Mouse (Mus musculus) B cell, adult 2 months (primary cell): ENCODE measurements around the gene Klhl29.
"Not testable (repeated sequence)": the region's sequence is repeated elsewhere in the genome, so short reads cannot be mapped to it uniquely, and the experiment has no call there.

Experiments used
- DNase-seq, 2 experiments: peaks; one replicate each; pipeline ENCODE4 v3.0.0; 2022

Klhl29 gene

GRCm38 (mm10) chr12:5352771-5353170 lies 22.7 kb downstream of the Klhl29 start:
- DNase-seq: no peak

- no peak for DNase-seq
Observed at GRCm38 (mm10) chr12:5350491-5351285, 24.8 kb downstream of the Klhl29 start.

- no peak for DNase-seq
Observed at GRCm38 (mm10) chr12:5345088-5345487, 30.4 kb downstream of the Klhl29 start.

- DNase-seq: not testable (repeated sequence)
Observed at GRCm38 (mm10) chr12:5344457-5344856, 31.0 kb downstream of the Klhl29 start.

GRCm38 (mm10) chr12:5340151-5340603 lies 35.3 kb downstream of the Klhl29 start:
- no peak for DNase-seq

GRCm38 (mm10) chr12:5336927-5337712 lies 38.4 kb downstream of the Klhl29 start:
- DNase-seq: no peak

- DNase-seq: no peak
Observed at GRCm38 (mm10) chr12:5336331-5336730, 39.2 kb downstream of the Klhl29 start.

GRCm38 (mm10) chr12:5334956-5335355 lies 40.5 kb downstream of the Klhl29 start:
- DNase-seq: no peak

GRCm38 (mm10) chr12:5334175-5334574 lies 41.3 kb downstream of the Klhl29 start:
- no peak for DNase-seq

- DNase-seq: no peak
Observed at GRCm38 (mm10) chr12:5331810-5332484, 43.5 kb downstream of the Klhl29 start.

- no peak for DNase-seq
Observed at GRCm38 (mm10) chr12:5330496-5331070, 44.9 kb downstream of the Klhl29 start.

GRCm38 (mm10) chr12:5322444-5323087 lies 52.9 kb downstream of the Klhl29 start:
- no peak for DNase-seq

- no peak for DNase-seq
Observed at GRCm38 (mm10) chr12:5321017-5321416, 54.5 kb downstream of the Klhl29 start.

- no peak for DNase-seq
Observed at GRCm38 (mm10) chr12:5319359-5319973, 56.0 kb downstream of the Klhl29 start.

- no peak for DNase-seq
Observed at GRCm38 (mm10) chr12:5316029-5316567, 59.4 kb downstream of the Klhl29 start.

GRCm38 (mm10) chr12:5307923-5308322 lies 67.6 kb downstream of the Klhl29 start:
- no peak for DNase-seq

GRCm38 (mm10) chr12:5305466-5305865 lies 70.0 kb downstream of the Klhl29 start:
- DNase-seq: no peak

- DNase-seq: no peak
Observed at GRCm38 (mm10) chr12:5303912-5304311, 71.6 kb downstream of the Klhl29 start.

GRCm38 (mm10) chr12:5303100-5303499 lies 72.4 kb downstream of the Klhl29 start:
- DNase-seq: no peak

GRCm38 (mm10) chr12:5301841-5302240 lies 73.6 kb downstream of the Klhl29 start:
- no peak for DNase-seq

- DNase-seq: no peak
Observed at GRCm38 (mm10) chr12:5296422-5296821, 79.1 kb downstream of the Klhl29 start.

- no peak for DNase-seq
Observed at GRCm38 (mm10) chr12:5292316-5292715, 83.2 kb downstream of the Klhl29 start.
